Mouse (Mus musculus): ENCODE measurements around the gene St3gal5.

Gene St3gal5

DNA sequence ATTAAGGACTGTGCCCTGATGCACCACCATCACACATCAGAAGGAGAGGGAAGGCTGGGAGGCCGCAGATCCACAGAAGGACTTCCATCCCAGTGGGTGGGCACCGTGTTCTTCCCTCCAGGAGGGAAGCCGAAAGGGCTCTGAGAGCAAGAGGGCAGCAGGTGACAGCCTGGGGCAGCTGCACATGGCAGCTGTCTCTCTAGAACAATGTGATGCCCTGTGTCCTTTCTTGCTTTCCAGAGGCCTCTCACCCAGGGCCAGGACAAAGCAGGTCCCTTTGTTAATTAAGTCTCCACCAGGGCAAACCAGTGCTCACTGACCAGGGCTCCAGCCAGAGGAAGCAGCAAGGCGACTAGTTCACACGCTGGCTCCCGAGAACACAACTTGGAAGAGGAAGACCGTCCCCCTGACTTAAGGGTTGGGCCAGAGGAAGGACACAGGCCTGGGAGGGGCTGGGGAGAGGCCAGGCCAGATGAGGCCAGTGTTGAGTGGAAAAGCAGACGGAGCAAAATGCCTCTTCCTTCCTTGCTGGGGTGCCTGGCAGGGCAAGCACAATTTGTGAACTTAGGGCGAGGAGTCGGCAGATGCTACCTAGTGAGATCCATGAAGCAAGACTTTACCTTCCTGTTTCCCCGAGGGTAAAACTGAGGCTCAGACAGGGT lies 103.3 kb downstream of the St3gal5 start:
- DNase-seq (ENCODE audit: extremely low read depth, insufficient read length, low spot score) = no peak

DNA sequence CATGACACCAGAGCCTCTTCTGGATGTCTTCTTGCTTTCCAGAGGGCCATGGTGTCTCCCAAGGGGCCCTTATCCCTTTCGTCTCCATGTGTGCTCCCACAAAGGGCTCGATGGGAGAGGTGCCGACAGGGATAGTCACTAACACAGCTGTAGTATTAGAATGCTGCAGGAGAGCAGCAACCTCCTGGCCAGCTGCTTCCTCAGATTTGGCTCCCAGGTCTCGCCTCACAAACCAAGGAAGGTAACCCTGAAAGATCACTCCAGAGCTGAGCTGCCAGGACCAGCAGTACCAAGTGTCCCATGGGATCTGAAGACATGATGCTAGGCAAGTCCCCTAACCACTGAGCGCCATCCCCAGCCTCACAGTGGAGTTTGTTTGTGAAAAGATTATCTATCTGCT lies 105.3 kb downstream of the St3gal5 start:
- DNase-seq (ENCODE audit: extremely low read depth, insufficient read length, low spot score) = no peak

- DNase-seq (ENCODE audit: extremely low read depth, insufficient read length, low spot score) = no peak
Observed at GRCm38 (mm10) chr6:72203279-72203678, 105.9 kb downstream of the St3gal5 start.
